10 mouse cellular contexts compared by ENCODE assay signal in the genomic region with DNA sequence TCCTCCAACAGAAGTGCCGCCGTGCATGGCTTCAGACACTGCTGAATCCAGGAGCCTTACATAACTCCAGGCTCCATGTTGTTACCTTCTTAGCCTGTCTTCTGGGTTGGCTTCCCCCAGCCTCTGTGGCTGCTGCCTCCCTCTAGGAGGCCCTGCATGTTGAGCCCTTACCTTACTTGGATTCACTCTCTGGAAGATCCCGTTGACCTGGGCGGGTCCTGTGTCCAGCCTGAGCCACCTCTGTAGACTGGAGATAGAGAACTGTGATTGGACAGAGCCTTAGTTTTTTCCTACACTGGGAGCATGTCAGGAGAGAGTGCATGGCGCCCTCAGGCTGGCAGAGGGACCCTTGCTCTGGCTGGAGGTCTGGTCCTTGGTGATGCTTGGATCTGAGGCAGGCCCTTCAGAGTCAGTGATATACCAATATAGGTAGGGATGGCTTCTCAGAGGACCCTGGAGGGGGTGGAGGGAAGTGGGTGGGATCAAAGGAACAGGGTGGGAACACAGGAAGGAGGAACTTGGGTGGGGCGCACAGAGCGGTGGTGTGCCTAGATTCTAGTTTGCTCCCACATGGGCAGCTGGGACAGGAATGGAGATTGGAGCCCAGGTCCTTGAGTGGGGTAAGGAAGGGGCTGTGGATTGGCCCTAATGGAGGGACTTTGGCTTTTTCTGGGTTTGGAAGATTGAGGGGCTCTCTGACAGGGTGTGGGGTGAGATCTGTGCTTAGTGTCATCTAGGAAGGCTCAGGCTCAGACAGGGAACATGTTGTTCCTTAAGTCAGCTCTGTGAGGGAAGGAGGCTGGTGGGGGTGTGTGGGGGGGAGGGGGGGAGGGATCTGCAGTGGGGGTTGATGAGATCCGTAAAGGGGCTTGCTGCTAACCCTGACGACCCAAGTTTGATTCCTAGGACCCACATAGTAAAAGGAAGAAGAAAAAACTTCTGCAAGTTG. TPM values are rescaled to one million over a fixed set of nuclear protein-coding genes. Genes with fewer than 3 reads are reported as not detected.
DNase-seq lines count a peak whose midpoint lies in the region; ATAC-seq lines count a peak whose summit lies in the region.
"Had no signal": no experiment of that assay in that cellular context is flagged by ENCODE, and none has a peak within 500 bp of the region (broad histone marks: within the 10 kb centered on the region; RNA-seq: fewer than 3 reads in every experiment).

No protein-coding gene starts in this region.

- H3K27me3 ChIP-seq in megakaryocyte, embryonic 14.5 days (replicated peaks) = no peaks in the 10 kb centered on the region
- H3K27me3 ChIP-seq in stomach, embryonic 15.5 days (replicated peaks) = no peaks in the 10 kb centered on the region
- H3K27me3 ChIP-seq: limb, embryonic 13.5 days had no signal

- H3K4me1 ChIP-seq in megakaryocyte, embryonic 14.5 days = peaks cover 100% of the 10 kb centered on the region
- peaks cover 41% of the 10 kb centered on the region for H3K4me1 ChIP-seq in stomach, embryonic 15.5 days

- H3K9ac ChIP-seq in stomach, embryonic 15.5 days = no peak overlapping the region
- H3K9ac ChIP-seq: limb, embryonic 13.5 days had no signal

- no peak overlapping the region for H3K4me2 ChIP-seq in stomach, embryonic 15.5 days
- H3K4me2 ChIP-seq: limb, embryonic 13.5 days had no signal

- 68% methylated on average over 9 of the region's 9 CpGs for WGBS in stomach, embryonic 15.5 days

- H3K27ac ChIP-seq in stomach, embryonic 15.5 days = 0 out of 2 replicates have a peak overlapping the region, but pooled peaks have one; percentile 16
- H3K27ac ChIP-seq: limb, embryonic 13.5 days had no signal

- H3K9me3 ChIP-seq in megakaryocyte, embryonic 14.5 days = no peaks in the 10 kb centered on the region
- H3K9me3 ChIP-seq in stomach, embryonic 15.5 days = no peaks in the 10 kb centered on the region
- H3K9me3 ChIP-seq: limb, embryonic 13.5 days had no signal

- ATAC-seq in megakaryocyte, adult 5-6 weeks (ENCODE audit: poor library complexity, severe bottlenecking) = no peak
- ATAC-seq in stomach, embryonic 15.5 days (ENCODE audit: insufficient read depth, low FRiP score, low read depth) = no peak

- peaks cover 91% of the 10 kb centered on the region for H3K36me3 ChIP-seq in megakaryocyte, embryonic 14.5 days (replicated peaks; ENCODE audit: low read length)
- H3K36me3 ChIP-seq in stomach, embryonic 15.5 days = no peaks in the 10 kb centered on the region
- H3K36me3 ChIP-seq: limb, embryonic 13.5 days had no signal

- peak; percentile 45 for DNase-seq in gastrocnemius, postnatal 25 days
- no peak for DNase-seq in gastrocnemius, postnatal 4 days (ENCODE audit: low spot score in 2 of 2)
- peak; percentile 53 for DNase-seq in kidney, postnatal 14 days
- DNase-seq in layer of hippocampus, adult 11-12 months (ENCODE audit: low spot score) = no peak
- no peak for DNase-seq in spleen, adult 12 weeks (ENCODE audit: low spot score)
- DNase-seq: thymus, adult 18-20 months had no signal

- H3K4me3 ChIP-seq in megakaryocyte, embryonic 14.5 days (replicated peaks) = peak overlapping the region; percentile 83
- no peak overlapping the region for H3K4me3 ChIP-seq in stomach, embryonic 15.5 days (replicated peaks)
- H3K4me3 ChIP-seq: limb, embryonic 13.5 days had no signal

RNA-seq across cellular contexts. Expression of a gene that starts 12.0 kb away (rescaled TPM):
- 10 to 100 TPM; 16.8 to 17.8 TPM for total RNA-seq in gastrocnemius, postnatal 25 days (2021)
- total RNA-seq in gastrocnemius, postnatal 4 days (2021) = 10 to 100 TPM; 25.4 to 26.2 TPM
- polyA plus RNA-seq in megakaryocyte, embryonic 14.5 days (2012; ENCODE audit: insufficient read depth, low replicate concordance) = 299 and 479 TPM in 2 replicates
- 52.1 and 57.5 TPM in 2 replicates for total RNA-seq in megakaryocyte, adult 5-6 weeks (2015)
- total RNA-seq in megakaryocyte, adult 5-6 weeks (2017) = 69.2 and 77.0 TPM in 2 replicates
- 40.8 and 44.4 TPM in 2 replicates for polyA plus RNA-seq in stomach, embryonic 15.5 days (2015; fragmentation: Nextera tagmentation; extraction: Ambion mirVana)

RNA-seq across cellular contexts. Expression of a gene that starts 32.9 kb away (rescaled TPM):
- total RNA-seq in gastrocnemius, postnatal 25 days (2021) = 1 to 10 TPM; 3.2 to 3.9 TPM
- under 1 TPM; 0.64 to 0.70 TPM for total RNA-seq in gastrocnemius, postnatal 4 days (2021)
- 0.25 and 3.6 TPM in 2 replicates for polyA plus RNA-seq in megakaryocyte, embryonic 14.5 days (2012; ENCODE audit: insufficient read depth, low replicate concordance)
- 2.4 and 4.2 TPM in 2 replicates for total RNA-seq in megakaryocyte, adult 5-6 weeks (2015)
- total RNA-seq in megakaryocyte, adult 5-6 weeks (2017) = 1.2 and 2.3 TPM in 2 replicates
- 4.0 TPM in 2 replicates for polyA plus RNA-seq in stomach, embryonic 15.5 days (2015; fragmentation: Nextera tagmentation; extraction: Ambion mirVana)

RNA-seq across cellular contexts. Expression of a gene that starts 36.1 kb away (rescaled TPM):
- total RNA-seq in gastrocnemius, postnatal 25 days (2021) = under 1 TPM in 1 of 2 experiments, not detected in 1; 0.46 TPM
- total RNA-seq in gastrocnemius, postnatal 4 days (2021) = under 1 TPM; 0.91 to 0.98 TPM
- polyA plus RNA-seq in megakaryocyte, embryonic 14.5 days (2012; ENCODE audit: insufficient read depth, low replicate concordance) = 9.4 and 17.2 TPM in 2 replicates
- total RNA-seq in megakaryocyte, adult 5-6 weeks (2015) = 5.2 and 8.4 TPM in 2 replicates
- total RNA-seq in megakaryocyte, adult 5-6 weeks (2017) = 3.3 and 3.7 TPM in 2 replicates
- polyA plus RNA-seq in stomach, embryonic 15.5 days (2015; fragmentation: Nextera tagmentation; extraction: Ambion mirVana) = 1.7 TPM in 2 replicates

RNA-seq across cellular contexts. Expression of a gene that starts 37.7 kb away (rescaled TPM):
- 10 to 100 TPM; 10.6 to 10.7 TPM for total RNA-seq in gastrocnemius, postnatal 25 days (2021)
- total RNA-seq in gastrocnemius, postnatal 4 days (2021) = 10 to 100 TPM; 20.4 to 21.0 TPM
- 30.3 and 35.0 TPM in 2 replicates for polyA plus RNA-seq in megakaryocyte, embryonic 14.5 days (2012; ENCODE audit: insufficient read depth, low replicate concordance)
- 11.3 and 11.7 TPM in 2 replicates for total RNA-seq in megakaryocyte, adult 5-6 weeks (2015)
- total RNA-seq in megakaryocyte, adult 5-6 weeks (2017) = 11.6 and 14.5 TPM in 2 replicates
- 23.3 and 25.3 TPM in 2 replicates for polyA plus RNA-seq in stomach, embryonic 15.5 days (2015; fragmentation: Nextera tagmentation; extraction: Ambion mirVana)

RNA-seq across cellular contexts. Expression of a gene that starts 54.4 kb away (rescaled TPM):
- total RNA-seq in gastrocnemius, postnatal 25 days (2021) = 1 to 10 TPM; 2.4 to 2.7 TPM
- total RNA-seq in gastrocnemius, postnatal 4 days (2021) = 1 to 10 TPM; 7.1 to 8.3 TPM
- polyA plus RNA-seq in megakaryocyte, embryonic 14.5 days (2012; ENCODE audit: insufficient read depth, low replicate concordance) = 23.5 and 26.3 TPM in 2 replicates
- 31.2 and 35.1 TPM in 2 replicates for total RNA-seq in megakaryocyte, adult 5-6 weeks (2015)
- total RNA-seq in megakaryocyte, adult 5-6 weeks (2017) = 20.7 and 21.7 TPM in 2 replicates
- polyA plus RNA-seq in stomach, embryonic 15.5 days (2015; fragmentation: Nextera tagmentation; extraction: Ambion mirVana) = 34.0 and 37.3 TPM in 2 replicates

Comparison
In these comparisons a context has a peak if more than half of its experiments do, and no peak if none do; other contexts are left out.
1. DNase-seq: peak in gastrocnemius, postnatal 25 days (single experiment) and kidney, postnatal 14 days (single experiment); none in gastrocnemius, postnatal 4 days (0 of 2), layer of hippocampus, adult 11-12 months (single experiment) and spleen, adult 12 weeks (single experiment).